Mouse (Mus musculus): Measurements from ENCODE around the gene Prrc2b.

DNA sequence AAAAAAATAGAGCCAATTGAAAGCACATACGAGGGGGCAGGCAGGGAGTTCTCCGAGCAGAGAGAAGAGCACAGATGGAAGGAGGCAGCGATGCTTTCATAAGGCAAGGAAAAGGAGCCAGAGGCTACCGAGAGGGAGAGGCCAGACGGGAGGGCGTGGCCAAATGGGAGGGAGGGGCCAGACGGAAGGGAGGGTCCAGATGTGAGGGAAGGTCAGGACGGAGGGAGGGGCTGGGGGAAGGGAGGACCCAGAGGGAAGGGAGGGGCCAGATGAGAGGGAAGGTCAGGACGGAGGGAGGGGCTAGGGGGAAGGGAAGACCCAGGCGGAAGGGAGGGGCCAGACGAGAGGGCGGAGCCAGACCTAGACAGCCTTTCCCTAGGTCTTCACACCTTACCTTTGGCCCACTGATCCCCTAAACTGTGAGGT, 18.3 kb upstream of the Prrc2b start:
- TF ChIP-seq POLR2A (IDR thresholded peaks at IDR 0.05; ENCODE audit: borderline replicate concordance, control insufficient read depth, low read depth, low read length) (no peak; the same call in 1 of the 2 replicates), CTCF (IDR thresholded peaks at IDR 0.05; ENCODE audit: control insufficient read depth, insufficient read depth, low read length) (no peak)
